Mouse (Mus musculus) lung, adult 2 months (tissue): ENCODE measurements around the gene Ypel2. TPM values are rescaled to one million over a fixed set of nuclear protein-coding genes. Genes with fewer than 3 reads are reported as not detected.
"Not testable (repeated sequence)": the region's sequence is repeated elsewhere in the genome, so short reads cannot be mapped to it uniquely, and the experiment has no call there.

Experiments
- DNase-seq: peaks from one replicate; pipeline ENCODE4 v3.0.0; 2022
- H3K4me1 ChIP-seq: fragments of 200-500 bp; 2 replicates; pipeline ENCODE4 v1.6.1; 2011; ENCODE audit warnings: low read length; ENCODE audit not compliant: control insufficient read depth, insufficient read depth
- H3K4me3 ChIP-seq: fragments of 200-500 bp; replicated peaks from 2 replicates; pipeline ENCODE3; 2011; ENCODE audit warnings: low read depth, mild to moderate bottlenecking, control low read depth, low read length; ENCODE audit errors: extremely low read depth
- CTCF ChIP-seq: fragments of 200-500 bp; IDR thresholded peaks from 2 replicates; pipeline ENCODE4 v1.5.1; 2011; ENCODE audit warnings: mild to moderate bottlenecking, low read length, control low read depth; ENCODE audit not compliant: insufficient read depth
- POLR2A ChIP-seq: fragments of 200-500 bp; IDR thresholded peaks from 2 replicates; pipeline ENCODE4 v1.6.1; 2011; ENCODE audit warnings: low read depth, mild to moderate bottlenecking, control low read depth, low read length, borderline replicate concordance; ENCODE audit errors: extremely low read depth
- WGBS: fragments of 180-500 bp; shearing (Covaris S2); methylation state at CpG from one replicate; pipeline ENCODE4 v1.1.7; 2018; 5-methylcytosine and 5-hydroxymethylcytosine counted together
- polyA plus RNA-seq: library from polyadenylated mRNA; depleted of rRNA; stranded (reverse); fragments of >200 nt; gene quantifications from 2 replicates; pipeline ENCODE4 v1.2.3, GENCODE M21; 2012; rRNA removed

Ypel2 gene
- 5.9 and 9.7 TPM in 2 replicates for polyA plus RNA-seq

DNA sequence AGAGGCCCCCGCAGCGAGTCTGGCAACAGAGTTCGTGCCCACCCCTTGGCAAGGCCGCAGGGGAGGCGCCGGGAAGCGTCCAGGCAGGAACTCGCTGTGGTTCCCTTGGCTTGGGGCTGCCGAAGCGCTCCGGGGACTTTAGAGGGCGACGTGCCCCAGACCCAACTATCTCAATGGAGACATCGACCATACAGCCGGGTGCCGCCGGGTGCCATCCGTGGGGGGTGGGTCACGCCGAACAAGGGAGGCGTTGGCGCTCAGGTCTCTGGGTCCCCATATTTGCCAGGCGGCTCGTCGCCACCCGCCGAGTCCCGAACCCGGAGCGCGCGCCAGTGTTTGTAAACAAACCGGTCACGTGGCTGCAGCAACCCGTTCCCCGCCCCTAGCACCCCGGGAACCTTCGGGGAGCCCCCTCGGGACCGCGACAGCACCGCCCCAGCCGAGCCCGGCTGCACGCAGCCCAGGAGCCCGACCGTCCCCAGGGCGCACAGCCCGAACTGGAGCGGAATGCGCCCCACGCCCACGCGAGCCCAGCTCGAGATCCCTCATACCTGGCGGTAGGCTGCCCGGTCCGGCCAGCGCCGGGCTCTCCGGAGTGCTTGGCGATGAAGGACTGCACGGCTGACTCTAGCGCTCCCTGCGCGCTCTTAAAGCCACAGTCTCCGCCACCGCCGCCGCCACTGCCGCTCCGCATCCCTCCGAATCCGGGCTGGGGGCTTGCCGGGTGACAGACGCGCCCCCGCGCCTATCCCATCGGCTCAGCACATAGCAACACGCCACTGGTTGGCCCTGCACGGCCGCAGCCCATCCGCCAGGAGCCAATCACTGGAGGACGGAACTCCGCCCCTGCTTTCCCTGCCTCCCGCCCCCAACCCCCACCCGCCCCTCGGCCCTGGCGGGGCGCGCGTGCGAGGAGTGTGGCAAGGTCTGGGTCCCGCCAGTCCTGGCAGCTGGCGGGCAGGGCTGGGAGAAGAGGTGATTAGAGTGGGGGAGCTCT, at the start of gene Ypel2:
TSS of gene Ypel2 (minus strand) at position 667 of the 997 bp plus-strand sequence.
- DNase-seq: peak; percentile 94
- TF ChIP-seq CTCF (no peak), POLR2A (peak; percentile 59; the same call in 1 of the 2 replicates)
- H3K4me3 ChIP-seq: peak within 1 kb of the TSS; percentile 90
- peaks cover 14% of the 10 kb centered on the region for H3K4me1 ChIP-seq
- under 1% methylated on average over 96 of the region's 96 CpGs for WGBS

DNA sequence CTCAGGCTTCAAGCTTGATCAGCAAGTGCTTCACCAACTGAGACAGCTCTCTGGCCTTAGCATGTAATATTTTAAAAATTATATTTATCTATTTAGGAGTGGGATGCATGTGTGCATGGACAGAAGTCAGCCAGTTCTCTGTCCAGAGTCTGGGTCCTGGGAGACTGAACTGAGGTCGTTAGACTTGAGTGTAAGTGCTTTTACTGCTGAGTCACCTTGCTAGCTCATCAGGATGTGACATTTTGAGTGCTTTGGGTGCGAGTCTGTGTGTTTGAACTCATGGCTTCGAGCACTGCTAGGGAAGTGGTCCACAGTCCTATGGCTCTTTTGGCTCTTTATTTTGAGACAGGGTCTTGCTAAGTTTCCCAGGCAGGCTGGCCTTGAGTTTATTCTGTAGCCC, 49.5 kb upstream of the Ypel2 start:
- Histone ChIP-seq H3K4me1 (peaks cover 6% of the 10 kb centered on the region), H3K4me3 (no peak overlapping the region)
- no peak for DNase-seq
- TF ChIP-seq CTCF (no peak), POLR2A (no peak)
- 82% methylated on average over 3 of the region's 3 CpGs for WGBS

DNA sequence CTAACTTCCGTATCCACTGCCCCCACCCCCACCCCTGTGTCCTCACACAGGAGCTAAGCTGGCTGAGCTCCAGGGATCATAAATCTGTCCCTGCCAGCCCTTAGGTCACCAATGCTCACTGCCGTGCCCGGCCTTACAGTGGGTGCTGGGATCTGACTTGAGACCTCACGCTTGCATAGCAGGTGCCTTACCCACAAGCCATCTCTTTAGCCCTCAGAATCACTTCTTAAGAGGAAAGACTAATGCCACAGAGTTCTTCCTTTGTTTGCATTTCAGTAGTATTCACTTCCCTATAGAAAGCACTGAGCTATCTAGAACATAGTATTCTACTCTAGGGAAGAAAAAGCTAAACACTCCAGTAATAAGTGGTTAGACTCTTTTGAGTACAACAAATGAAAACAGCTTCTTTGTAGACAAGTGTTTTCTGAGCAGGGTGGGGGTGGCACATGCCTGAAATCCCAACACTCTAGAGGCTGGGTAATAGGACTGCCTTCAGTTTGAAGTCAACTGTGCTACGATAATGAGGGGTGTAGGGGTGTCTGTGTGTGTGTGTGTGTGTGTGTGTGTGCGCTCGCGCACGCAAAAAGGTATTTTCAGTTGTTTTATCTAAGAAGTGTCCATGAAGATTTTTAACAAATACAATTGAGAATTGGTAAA, 45.9 kb upstream of the Ypel2 start:
- peaks cover 6% of the 10 kb centered on the region for H3K4me1 ChIP-seq
- TF ChIP-seq POLR2A: no peak; the same call in 1 of the 2 replicates
- TF ChIP-seq CTCF: no peak
- WGBS: 60% methylated on average over 9 of the region's 9 CpGs
- no peak overlapping the region for H3K4me3 ChIP-seq
- peak; percentile 50 for DNase-seq

DNA sequence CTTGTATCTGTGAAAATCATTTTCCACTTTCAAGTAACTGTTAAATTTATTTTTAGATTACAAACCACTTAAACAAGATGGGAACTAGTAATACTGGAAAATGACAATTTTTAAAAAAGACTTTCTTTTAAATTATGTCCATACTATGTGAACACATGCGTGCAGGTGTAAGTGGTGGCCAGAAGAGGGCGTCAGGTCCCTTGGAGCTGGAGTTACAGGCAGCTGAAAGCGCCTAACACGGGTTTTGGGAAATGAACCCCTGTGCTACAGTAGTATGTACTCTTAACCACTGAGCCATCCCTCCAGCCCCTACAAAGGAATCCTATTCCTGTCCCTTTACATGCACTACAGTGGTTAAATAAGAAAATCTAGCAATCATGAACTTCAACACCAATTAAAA, 42.7 kb upstream of the Ypel2 start:
- TF ChIP-seq CTCF (peak; percentile 35; the same call in 1 of the 2 replicates), POLR2A (no peak)
- no peak overlapping the region for H3K4me3 ChIP-seq
- peaks cover 14% of the 10 kb centered on the region for H3K4me1 ChIP-seq
- no peak for DNase-seq
- WGBS: 75% methylated on average over 4 of the region's 4 CpGs

DNA sequence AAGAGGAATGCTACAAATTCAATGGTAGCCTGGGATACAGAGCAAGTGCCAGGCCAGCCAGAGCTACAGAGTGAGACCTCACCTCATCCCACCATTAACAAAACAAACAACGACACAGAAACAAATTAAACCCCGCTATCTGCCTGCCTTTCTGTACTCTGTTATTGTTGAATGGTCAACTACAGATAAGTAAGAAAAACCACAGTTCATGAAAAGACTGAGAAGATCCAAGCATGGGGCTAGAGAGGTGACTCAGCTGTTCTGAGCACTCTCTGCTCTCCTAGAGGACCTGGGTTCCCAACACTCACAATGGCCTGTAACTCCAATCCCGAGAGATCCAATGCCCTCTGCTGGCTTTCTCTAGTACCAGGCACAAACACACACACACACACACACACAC, 34.7 kb upstream of the Ypel2 start:
- TF ChIP-seq POLR2A (no peak), CTCF (no peak)
- WGBS: 91% methylated on average over 3 of the region's 3 CpGs
- DNase-seq: no peak
- Histone ChIP-seq H3K4me3 (no peak overlapping the region), H3K4me1 (peaks cover 27% of the 10 kb centered on the region)

DNA sequence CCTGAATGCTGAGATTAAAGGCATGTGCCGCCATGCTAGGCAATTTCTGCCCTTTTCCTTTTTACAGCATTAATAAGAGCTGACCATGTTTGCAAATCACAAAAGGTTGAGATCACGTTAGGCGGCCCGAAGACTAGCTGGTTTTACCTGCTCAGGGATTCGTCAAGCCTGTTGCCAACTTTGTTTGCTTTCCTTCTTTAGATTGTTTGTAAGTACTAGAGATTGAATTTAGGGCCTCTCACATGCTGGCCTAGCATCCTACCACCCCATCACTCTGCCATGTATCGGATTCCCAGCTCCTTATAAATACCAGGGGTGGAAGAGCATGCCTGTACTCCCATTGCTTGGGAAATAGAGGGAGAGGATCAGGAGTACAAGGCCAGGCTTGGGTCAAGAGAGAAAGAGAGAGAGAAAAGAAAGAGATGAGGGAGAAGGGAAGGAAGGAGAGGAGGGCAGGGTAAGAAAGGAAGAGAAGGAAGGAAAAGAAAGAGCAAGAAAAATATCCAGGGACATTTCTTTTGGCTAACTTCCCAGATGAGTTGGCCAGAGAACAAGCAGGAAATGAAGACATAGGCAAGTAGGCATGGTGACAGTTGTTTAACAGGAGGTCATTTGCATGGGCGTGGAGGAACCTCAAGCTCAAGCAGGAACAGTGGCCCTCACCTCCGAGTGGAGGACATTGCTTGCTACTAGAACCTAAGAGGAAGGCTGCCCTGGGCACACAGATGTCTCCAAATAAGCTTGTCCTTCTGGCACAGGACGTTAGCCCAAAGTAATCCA, 32.8 kb upstream of the Ypel2 start:
- TF ChIP-seq POLR2A (peak; percentile 40; the same call in 1 of the 2 replicates), CTCF (no peak)
- H3K4me1 ChIP-seq: peaks cover 21% of the 10 kb centered on the region
- H3K4me3 ChIP-seq: no peak overlapping the region
- 36% methylated on average over 9 of the region's 9 CpGs for WGBS
- DNase-seq: no peak

DNA sequence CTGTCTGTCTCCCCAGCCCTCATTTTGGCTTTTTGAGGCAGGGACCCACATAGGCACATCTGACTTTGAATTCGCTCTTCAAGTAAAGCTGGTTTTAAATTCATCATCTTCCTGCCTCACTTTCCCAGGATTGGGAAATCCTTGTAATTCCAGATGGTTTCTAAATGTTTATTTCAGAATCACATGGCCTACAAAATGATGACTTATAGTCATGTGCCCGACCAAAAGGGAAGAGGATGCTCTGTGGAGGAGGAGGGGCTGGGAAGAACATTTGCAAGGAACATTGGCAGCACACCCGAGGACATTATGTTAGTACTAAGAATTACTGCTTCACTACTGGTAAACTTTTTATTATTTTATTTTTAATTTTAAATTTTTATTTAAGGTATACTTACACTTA, 31.8 kb upstream of the Ypel2 start:
- no peak overlapping the region for H3K4me3 ChIP-seq
- WGBS: 31% methylated on average over 3 of the region's 3 CpGs
- no peak for DNase-seq
- TF ChIP-seq CTCF (no peak), POLR2A (no peak)
- H3K4me1 ChIP-seq: peaks cover 13% of the 10 kb centered on the region

DNA sequence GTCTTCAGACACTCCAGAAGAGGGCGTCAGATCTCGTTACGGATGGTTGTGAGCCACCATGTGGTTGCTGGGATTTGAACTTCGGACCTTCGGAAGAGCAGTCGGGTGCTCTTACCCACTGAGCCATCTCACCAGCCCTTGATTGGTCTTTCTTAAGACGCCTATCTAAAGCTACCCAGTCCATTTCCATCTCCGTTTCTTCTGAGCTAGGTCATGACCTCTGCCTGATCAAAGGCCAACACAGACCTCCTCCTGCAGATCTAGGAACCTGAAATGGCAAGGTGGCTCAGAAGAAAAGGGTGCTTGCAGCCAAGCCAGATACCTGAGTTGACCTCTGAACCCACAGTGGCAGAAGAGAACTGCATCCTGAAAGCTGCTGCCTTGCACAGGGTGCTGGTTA, 29.7 kb upstream of the Ypel2 start:
- H3K4me1 ChIP-seq: peaks cover 17% of the 10 kb centered on the region
- not testable (repeated sequence) for DNase-seq, H3K4me3 ChIP-seq
- 73% methylated on average over 8 of the region's 8 CpGs for WGBS

DNA sequence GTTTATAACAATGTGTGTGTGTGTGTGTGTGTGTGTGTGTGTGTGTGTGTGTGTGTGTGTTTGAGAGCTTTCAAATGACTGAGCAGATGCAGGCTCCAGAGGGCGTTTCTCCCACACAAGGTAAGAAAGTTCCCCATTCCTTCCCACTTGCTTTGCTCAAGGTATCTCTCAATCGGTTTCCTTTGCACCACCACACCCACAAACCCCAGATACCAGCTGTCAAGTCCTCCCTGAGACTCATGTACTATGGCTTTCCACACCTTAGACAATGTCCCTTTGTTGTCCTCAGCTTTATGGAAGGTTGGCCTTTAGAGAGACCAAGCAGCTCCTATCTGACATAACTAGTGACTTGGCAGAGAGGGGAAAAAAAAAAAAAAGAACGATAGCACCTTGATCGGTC, 29.3 kb upstream of the Ypel2 start:
- H3K4me3 ChIP-seq: no peak overlapping the region
- no peak for DNase-seq
- WGBS: 57% methylated on average over 4 of the region's 4 CpGs
- peaks cover 19% of the 10 kb centered on the region for H3K4me1 ChIP-seq
- no peak for TF ChIP-seq POLR2A
- no peak for TF ChIP-seq CTCF
